Mouse (Mus musculus) kidney, embryonic 16.5 days (tissue): ENCODE data around the gene Prox1. TPM values are rescaled to one million over a fixed set of nuclear protein-coding genes. Genes with fewer than 3 reads are reported as not detected.

ENCODE experiments used
- ATAC-seq: fragments of 200-750 bp; cut with Nextera tagmentation; 2 replicates; pipeline ENCODE4 v1.8.0; 2017; ENCODE audit warnings: moderate TSS enrichment; ENCODE audit not compliant: low FRiP score, low TSS enrichment
- H3K27ac ChIP-seq: fragments of 300-500 bp; sonication (generic); 2 replicates; pipeline ENCODE4 v1.5.1; 2014; ENCODE audit warnings: low read length
- H3K27me3 ChIP-seq: fragments of 300-500 bp; sonication (generic); 2 replicates; pipeline ENCODE4 v1.6.1; 2014; ENCODE audit warnings: low read length, control low read depth, mixed read lengths; ENCODE audit not compliant: insufficient read depth
- H3K36me3 ChIP-seq: fragments of 300-500 bp; sonication (generic); 2 replicates; pipeline ENCODE4 v1.6.1; 2014; ENCODE audit warnings: low read length, control low read depth, mixed read lengths; ENCODE audit not compliant: insufficient read depth
- H3K4me1 ChIP-seq: fragments of 300-500 bp; sonication (generic); 2 replicates; pipeline ENCODE4 v1.6.1; 2014; ENCODE audit warnings: low read length, control low read depth, mixed read lengths; ENCODE audit not compliant: insufficient read depth
- H3K4me2 ChIP-seq: fragments of 300-500 bp; sonication (generic); replicated peaks from 2 replicates; pipeline ENCODE4 v1.6.1; 2014; ENCODE audit warnings: low read depth, low read length
- H3K4me3 ChIP-seq: fragments of 300-500 bp; sonication (generic); 2 replicates; pipeline ENCODE4 v1.5.1; 2014; ENCODE audit warnings: mild to moderate bottlenecking, low read length
- H3K9ac ChIP-seq: fragments of 300-500 bp; sonication (generic); replicated peaks from 2 replicates; pipeline ENCODE4 v1.6.1; 2014; ENCODE audit warnings: low read length
- H3K9me3 ChIP-seq: fragments of 300-500 bp; sonication (generic); 2 replicates; pipeline ENCODE4 v1.6.1; 2016; ENCODE audit warnings: low read length, control low read depth
- WGBS: fragments of 180-500 bp; shearing (Covaris S2); extraction: QIAGEN DNeasy Blood & Tissue Kit; methylation state at CpG from one replicate; pipeline ENCODE4 v1.1.7; 2014; 5-methylcytosine and 5-hydroxymethylcytosine counted together
- polyA plus RNA-seq: library from polyadenylated mRNA; unstranded; fragments of >200 nt; fragmentation: Nextera tagmentation; extraction: Ambion mirVana; gene quantifications from 2 replicates; pipeline ENCODE4 v1.2.1, GENCODE M21; 2015

Prox1 gene
- polyA plus RNA-seq, 1 experiment from 2014 or later, result 0.89 TPM

DNA sequence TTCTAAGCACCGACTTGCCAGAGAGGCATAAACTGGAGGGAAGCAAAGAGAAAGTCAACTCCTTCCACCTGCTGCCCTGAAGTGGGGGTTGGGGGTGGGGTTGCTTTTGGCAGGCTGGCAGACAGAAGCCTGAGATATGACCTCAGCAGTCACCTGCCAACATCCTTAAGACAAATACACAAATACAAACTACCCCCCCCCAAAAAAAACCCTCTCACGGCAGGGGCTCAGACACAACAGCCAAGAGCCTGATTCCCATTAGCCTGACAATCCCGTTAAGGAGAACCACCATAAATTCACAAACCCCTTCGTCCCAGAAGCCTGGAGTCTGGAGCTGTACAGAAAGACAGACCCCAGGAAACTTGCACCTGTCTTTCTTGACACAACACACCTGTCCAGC is 2.4 kb downstream of the Prox1 start:
- no peak overlapping the region for H3K27ac ChIP-seq
- peak overlapping the region; percentile 52; the same call in 1 of the 2 replicates for H3K4me3 ChIP-seq
- H3K9me3 ChIP-seq, result no peaks in the 10 kb centered on the region
- no peak for ATAC-seq
- H3K9ac ChIP-seq, result no peak overlapping the region
- H3K27me3 ChIP-seq, result peaks cover 53% of the 10 kb centered on the region
- peak overlapping the region; percentile 97 for H3K4me2 ChIP-seq
- H3K4me1 ChIP-seq, result peaks cover 24% of the 10 kb centered on the region
- H3K36me3 ChIP-seq, result no peaks in the 10 kb centered on the region
- 2% methylated on average over 4 of the region's 4 CpGs for WGBS

GRCm38 (mm10) chr1:190167609-190168008 is 2.9 kb downstream of the Prox1 start:
- 7% methylated on average over 1 of the region's 1 CpGs for WGBS
- no peak for ATAC-seq
- Histone ChIP-seq H3K9me3 (no peaks in the 10 kb centered on the region), H3K9ac (no peak overlapping the region), H3K36me3 (no peaks in the 10 kb centered on the region), H3K4me2 (no peak overlapping the region), H3K4me3 (no peak overlapping the region), H3K27me3 (peaks cover 50% of the 10 kb centered on the region), H3K27ac (no peak overlapping the region), H3K4me1 (peaks cover 20% of the 10 kb centered on the region)

DNA sequence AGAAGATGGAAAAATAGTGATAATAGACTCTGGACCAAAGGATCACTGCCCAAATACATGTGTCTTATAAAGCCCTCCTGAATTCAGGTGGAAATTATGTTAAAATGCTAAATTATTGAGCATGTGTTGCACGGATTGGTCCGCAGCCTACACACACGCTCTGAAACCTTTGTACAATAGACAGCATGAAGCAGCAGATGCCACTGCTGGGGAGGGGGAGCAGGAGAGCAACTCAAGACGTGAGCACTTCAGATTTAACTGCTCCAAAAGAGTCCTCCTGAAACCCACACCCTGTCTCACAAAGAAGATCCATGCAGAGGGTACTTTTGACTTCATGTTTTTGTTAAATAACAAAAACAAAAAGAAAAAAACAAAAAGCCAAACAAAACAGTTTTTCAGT is 5.0 kb downstream of the Prox1 start:
- WGBS, result 54% methylated on average over 4 of the region's 4 CpGs

GRCm38 (mm10) chr1:190163471-190163870 is 7.0 kb downstream of the Prox1 start:
- H3K36me3 ChIP-seq, result no peaks in the 10 kb centered on the region
- H3K27me3 ChIP-seq, result peaks cover 18% of the 10 kb centered on the region
- no peak overlapping the region for H3K9ac ChIP-seq
- no peak overlapping the region for H3K4me2 ChIP-seq
- H3K9me3 ChIP-seq, result no peaks in the 10 kb centered on the region
- no peaks in the 10 kb centered on the region; the same call in 1 of the 2 replicates for H3K4me1 ChIP-seq
- H3K4me3 ChIP-seq, result no peak overlapping the region
- 81% methylated on average over 6 of the region's 6 CpGs for WGBS
- no peak overlapping the region for H3K27ac ChIP-seq
- no peak for ATAC-seq

More for the DNA sequence above, 5.0 kb downstream of the Prox1 start:
- H3K27ac ChIP-seq, result no peak overlapping the region
- ATAC-seq, result no peak
- H3K9me3 ChIP-seq, result no peaks in the 10 kb centered on the region
- no peak overlapping the region for H3K4me3 ChIP-seq
- no peaks in the 10 kb centered on the region for H3K36me3 ChIP-seq
- H3K9ac ChIP-seq, result no peak overlapping the region
- H3K4me2 ChIP-seq, result no peak overlapping the region
- H3K4me1 ChIP-seq, result peaks cover 15% of the 10 kb centered on the region
- peaks cover 36% of the 10 kb centered on the region for H3K27me3 ChIP-seq

- H3K4me3 ChIP-seq, result no peak overlapping the region
- no peak overlapping the region for H3K4me2 ChIP-seq
- no peak overlapping the region for H3K27ac ChIP-seq
- peaks cover 17% of the 10 kb centered on the region; the same call in 1 of the 2 replicates for H3K27me3 ChIP-seq
- no peak for ATAC-seq
- no peaks in the 10 kb centered on the region for H3K4me1 ChIP-seq
- H3K9me3 ChIP-seq, result no peaks in the 10 kb centered on the region
- whole genome bisulfite sequencing, result 79% methylated on average over 19 of the region's 19 CpGs
- H3K9ac ChIP-seq, result no peak overlapping the region
- no peaks in the 10 kb centered on the region for H3K36me3 ChIP-seq
Measured at GRCm38 (mm10) chr1:190161708-190162465, 8.6 kb downstream of the Prox1 start.

DNA sequence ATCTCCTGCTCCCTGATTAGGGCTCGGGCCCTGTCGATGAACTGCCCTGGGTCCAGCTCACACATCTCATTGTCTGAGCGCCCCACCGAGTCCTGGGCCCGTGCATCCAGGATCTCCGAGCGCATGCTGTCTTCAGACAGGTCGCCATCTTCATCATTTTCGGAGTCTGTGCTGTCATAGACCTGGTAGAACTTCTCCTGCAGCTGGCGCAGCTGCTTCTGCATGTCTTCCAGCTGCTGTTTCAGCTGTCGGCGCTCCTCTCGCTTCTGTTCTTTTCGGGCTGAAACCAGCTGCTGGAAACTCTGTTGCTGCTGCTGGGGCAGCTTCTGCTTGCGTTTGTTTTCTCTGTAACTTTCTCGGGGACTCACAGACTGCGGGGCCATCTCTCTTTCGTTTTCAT is 9.2 kb downstream of the Prox1 start:
- ATAC-seq, result no peak
- no peak overlapping the region for H3K4me2 ChIP-seq
- 76% methylated on average over 18 of the region's 18 CpGs for WGBS

GRCm38 (mm10) chr1:190159457-190159856 is 11.1 kb downstream of the Prox1 start:
- no peak overlapping the region for H3K9ac ChIP-seq
- no peak for ATAC-seq
- H3K4me1 ChIP-seq, result no peaks in the 10 kb centered on the region
- H3K27ac ChIP-seq, result no peak overlapping the region
- peaks cover 15% of the 10 kb centered on the region for H3K27me3 ChIP-seq
- H3K36me3 ChIP-seq, result no peaks in the 10 kb centered on the region
- no peaks in the 10 kb centered on the region for H3K9me3 ChIP-seq
- WGBS, result 63% methylated on average over 11 of the region's 11 CpGs
- H3K4me2 ChIP-seq, result no peak overlapping the region
- H3K4me3 ChIP-seq, result no peak overlapping the region

More for the DNA sequence above, 9.2 kb downstream of the Prox1 start:
- Histone ChIP-seq H3K36me3 (no peaks in the 10 kb centered on the region), H3K9me3 (no peaks in the 10 kb centered on the region), H3K9ac (no peak overlapping the region), H3K27ac (no peak overlapping the region), H3K27me3 (peaks cover 17% of the 10 kb centered on the region; the same call in 1 of the 2 replicates), H3K4me1 (no peaks in the 10 kb centered on the region), H3K4me3 (no peak overlapping the region)

DNA sequence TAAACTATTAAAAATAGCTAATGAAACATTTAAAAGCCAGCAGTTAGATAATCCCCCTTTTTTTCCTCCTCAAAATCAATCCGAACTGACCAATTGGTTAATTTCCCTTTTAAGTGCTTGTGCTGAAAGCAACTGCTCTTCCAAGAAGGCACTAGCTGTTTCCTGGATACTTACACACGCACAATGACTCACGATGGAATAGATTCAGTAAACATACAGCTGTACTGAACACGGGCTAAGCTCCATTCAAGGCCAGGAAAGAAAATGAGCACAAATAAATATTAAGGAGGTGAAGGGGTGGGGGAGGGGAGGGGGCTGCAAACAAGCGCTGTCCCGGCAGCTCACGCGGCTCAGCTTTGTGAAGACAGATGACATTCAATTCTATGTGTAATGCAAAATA is 14.8 kb downstream of the Prox1 start:
- H3K27me3 ChIP-seq, result peaks cover 22% of the 10 kb centered on the region
- H3K9ac ChIP-seq, result no peak overlapping the region
- ATAC-seq, result no peak
- WGBS, result 41% methylated on average over 8 of the region's 8 CpGs
- H3K36me3 ChIP-seq, result no peaks in the 10 kb centered on the region
- H3K4me1 ChIP-seq, result no peaks in the 10 kb centered on the region
- no peaks in the 10 kb centered on the region for H3K9me3 ChIP-seq
- H3K27ac ChIP-seq, result no peak overlapping the region
- no peak overlapping the region for H3K4me2 ChIP-seq
- H3K4me3 ChIP-seq, result no peak overlapping the region

DNA sequence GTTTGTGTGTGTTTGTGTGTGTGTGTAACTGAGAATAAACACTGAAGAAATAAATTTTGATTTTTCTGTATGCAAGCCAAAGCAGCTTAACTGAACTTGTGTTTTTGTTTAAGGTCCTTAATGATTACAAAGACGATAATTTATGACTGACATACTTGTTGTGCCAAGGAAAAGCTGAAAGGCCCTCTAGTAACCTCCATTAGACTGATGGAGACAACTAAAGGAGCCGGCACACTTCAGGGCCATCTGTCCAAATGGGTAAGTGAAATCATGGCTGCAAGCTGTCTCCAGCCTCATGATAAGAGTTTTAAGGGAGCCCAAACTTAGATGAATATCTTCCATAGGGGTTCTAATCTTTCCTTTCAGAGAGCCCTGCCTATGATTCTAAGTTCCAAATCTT is 15.5 kb downstream of the Prox1 start:
- Histone ChIP-seq H3K4me2 (no peak overlapping the region), H3K9ac (no peak overlapping the region)

GRCm38 (mm10) chr1:190154292-190154691 is 16.2 kb downstream of the Prox1 start:
- H3K27me3 ChIP-seq, result peaks cover 22% of the 10 kb centered on the region
- no peaks in the 10 kb centered on the region for H3K4me1 ChIP-seq
- no peak overlapping the region for H3K9ac ChIP-seq
- no peak for ATAC-seq
- WGBS, result 28% methylated on average over 7 of the region's 7 CpGs
- no peaks in the 10 kb centered on the region for H3K36me3 ChIP-seq
- H3K4me2 ChIP-seq, result no peak overlapping the region
- no peak overlapping the region for H3K27ac ChIP-seq
- H3K9me3 ChIP-seq, result no peaks in the 10 kb centered on the region
- H3K4me3 ChIP-seq, result no peak overlapping the region

More for the DNA sequence above, 15.5 kb downstream of the Prox1 start:
- no peak for ATAC-seq
- 41% methylated on average over 2 of the region's 2 CpGs for WGBS
- peaks cover 22% of the 10 kb centered on the region for H3K27me3 ChIP-seq
- no peak overlapping the region for H3K4me3 ChIP-seq
- H3K9me3 ChIP-seq, result no peaks in the 10 kb centered on the region
- H3K27ac ChIP-seq, result no peak overlapping the region
- H3K36me3 ChIP-seq, result no peaks in the 10 kb centered on the region
- no peaks in the 10 kb centered on the region for H3K4me1 ChIP-seq
